Mouse (Mus musculus): Measurements from ENCODE around the gene Apmap.

Apmap gene

GRCm38 (mm10) chr2:150608087-150608799 lies at the start of gene Apmap:
TSS of gene Apmap (minus strand) at chr2:150608567.
- peak; percentile 95 for DNase-seq

- DNase-seq = no peak
Measured at GRCm38 (mm10) chr2:150656975-150657768, 48.8 kb upstream of the Apmap start.

GRCm38 (mm10) chr2:150656112-150656511 lies 47.7 kb upstream of the Apmap start:
- DNase-seq = no peak

DNA sequence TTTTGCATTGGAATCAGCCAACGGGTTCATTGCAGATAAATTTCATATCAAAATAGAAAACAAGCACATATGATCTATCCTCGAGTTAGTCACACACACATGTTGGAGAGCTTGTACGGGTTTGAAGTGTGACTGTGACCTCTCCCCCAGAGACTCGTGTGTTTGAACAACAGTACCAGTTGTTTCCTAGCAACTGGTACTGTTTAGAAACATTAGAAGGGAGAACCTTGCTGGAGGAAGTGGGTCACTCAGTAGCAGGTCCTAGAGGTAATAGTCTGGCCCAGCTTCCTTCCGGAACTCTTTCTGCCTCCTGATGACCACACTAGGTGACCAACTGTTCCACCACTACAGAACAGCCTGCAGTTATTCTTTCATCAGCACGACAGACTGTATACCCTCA lies 46.9 kb upstream of the Apmap start:
- no peak for DNase-seq

GRCm38 (mm10) chr2:150654814-150655213 lies 46.4 kb upstream of the Apmap start:
- DNase-seq = no peak

DNA sequence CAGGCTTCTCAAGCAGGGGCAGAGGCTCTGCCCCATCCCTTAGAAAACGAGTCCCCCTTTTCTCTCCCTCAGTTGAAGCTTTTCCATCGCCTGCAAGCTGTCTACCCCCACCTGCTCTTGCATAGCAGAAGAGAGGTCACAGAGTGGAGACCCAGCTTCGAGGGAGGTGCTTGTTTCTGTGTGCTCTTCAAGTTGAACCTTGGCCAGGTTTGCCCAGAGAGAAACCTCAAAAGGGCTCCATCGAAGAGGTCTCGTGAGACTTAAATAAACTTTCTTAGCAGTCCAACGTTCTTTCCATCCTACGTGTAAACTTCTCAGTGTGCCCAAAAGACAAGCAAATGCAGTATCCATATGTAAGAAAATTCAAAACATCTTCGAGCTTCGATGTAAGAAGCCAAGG lies 43.0 kb upstream of the Apmap start:
- no peak for DNase-seq

GRCm38 (mm10) chr2:150650511-150651074 lies 42.2 kb upstream of the Apmap start:
- DNase-seq = no peak

DNA sequence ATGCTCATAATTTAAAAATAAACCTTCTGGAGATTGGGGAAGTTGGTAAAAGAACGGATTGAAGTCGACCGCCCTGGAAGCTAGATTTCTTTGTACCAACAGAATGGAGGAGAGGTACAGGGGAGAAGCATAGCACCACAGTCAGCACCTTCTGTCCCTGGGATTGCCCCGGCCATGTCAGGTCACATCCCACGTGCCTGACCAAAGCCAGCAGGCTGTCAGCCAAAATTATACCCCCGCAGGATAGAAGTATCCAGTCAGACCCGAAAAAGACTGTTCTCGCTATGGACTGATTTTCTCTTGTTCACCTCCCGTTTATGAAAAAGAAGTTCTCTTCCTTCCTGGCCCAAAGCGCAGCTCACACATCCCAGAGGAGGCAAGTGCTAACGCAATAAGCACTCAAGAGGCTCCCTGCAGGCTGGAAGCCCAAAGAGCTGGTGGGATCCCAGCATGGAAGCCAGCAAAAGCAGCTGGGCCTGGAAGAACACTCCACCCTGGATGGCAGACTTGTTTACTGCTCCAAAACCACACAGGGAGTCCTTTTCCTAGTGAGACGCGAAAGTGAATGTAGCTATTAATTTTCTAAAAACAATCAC lies 40.0 kb upstream of the Apmap start:
- DNase-seq = peak; percentile 10

- no peak for DNase-seq
Measured at GRCm38 (mm10) chr2:150647681-150648299, 39.4 kb upstream of the Apmap start.

DNA sequence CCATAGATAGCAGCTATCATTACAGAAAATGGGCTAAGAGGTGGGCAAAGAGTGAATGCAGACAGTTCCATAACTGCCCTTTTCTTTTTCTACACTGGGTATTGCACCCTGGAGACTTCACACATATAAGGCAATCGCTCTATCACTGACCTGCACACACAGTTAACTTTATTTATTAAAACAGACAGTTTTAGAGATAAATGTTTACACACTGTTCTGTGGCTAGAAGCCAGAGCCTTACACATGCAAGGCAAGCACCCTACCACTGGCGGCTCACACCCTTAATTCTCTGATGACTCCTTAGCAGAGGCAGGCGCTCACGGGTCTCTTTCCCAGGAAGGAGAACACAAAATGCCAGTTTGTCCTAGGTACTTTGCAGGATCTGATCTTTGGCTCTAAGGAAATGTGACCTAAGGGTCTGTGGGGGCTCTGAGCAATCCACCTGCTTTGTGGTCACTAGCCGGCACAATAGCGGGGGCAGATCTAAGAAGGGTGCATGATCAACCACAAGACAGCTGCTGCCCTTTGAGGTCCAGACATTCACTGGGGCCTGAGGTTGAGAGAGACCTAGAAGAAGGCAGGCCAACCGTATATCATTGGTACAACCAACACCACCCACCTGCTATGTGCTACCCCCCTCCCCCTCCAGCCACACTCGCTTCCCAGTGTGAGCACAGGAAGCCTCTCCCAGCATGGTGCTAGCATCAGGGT lies 38.2 kb upstream of the Apmap start:
- DNase-seq = no peak

GRCm38 (mm10) chr2:150645225-150645624 lies 36.9 kb upstream of the Apmap start:
- no peak for DNase-seq

GRCm38 (mm10) chr2:150643726-150644415 lies 35.5 kb upstream of the Apmap start:
- peak; percentile 46 for DNase-seq

GRCm38 (mm10) chr2:150643166-150643565 lies 34.8 kb upstream of the Apmap start:
- DNase-seq = no peak

- no peak for DNase-seq
Measured at GRCm38 (mm10) chr2:150638370-150638733, 30.0 kb upstream of the Apmap start.

GRCm38 (mm10) chr2:150637702-150638369 lies 29.5 kb upstream of the Apmap start:
- no peak for DNase-seq

DNA sequence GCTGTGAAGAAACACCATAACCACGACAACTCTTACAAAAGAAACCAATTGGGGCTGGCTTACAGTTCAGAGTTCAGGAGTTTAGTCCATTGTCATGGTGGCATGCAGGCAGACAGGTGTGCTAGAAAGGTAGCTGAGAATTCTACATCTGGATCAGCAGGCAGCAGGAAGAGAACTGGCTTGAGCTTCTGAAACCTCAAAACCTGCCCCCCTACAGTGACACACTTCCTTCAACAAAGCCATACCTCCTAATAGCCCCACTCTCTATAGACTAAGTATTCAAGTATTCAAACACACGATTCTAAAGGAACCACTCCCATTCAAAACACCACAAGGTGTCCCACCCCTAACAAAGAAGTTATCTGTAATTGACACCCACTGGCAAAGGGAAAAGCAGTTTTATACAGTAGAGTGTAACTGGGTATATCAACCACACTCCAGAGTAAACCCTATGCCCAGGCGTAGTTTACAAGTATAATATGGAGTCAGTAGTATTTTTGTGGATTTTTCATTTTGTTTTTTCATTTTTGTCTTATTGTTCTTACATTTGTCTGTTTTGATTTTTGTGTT lies 27.6 kb upstream of the Apmap start:
- no peak for DNase-seq

- no peak for DNase-seq
Measured at GRCm38 (mm10) chr2:150629255-150629654, 20.9 kb upstream of the Apmap start.

GRCm38 (mm10) chr2:150627140-150627539 lies 18.8 kb upstream of the Apmap start:
- no peak for DNase-seq

- no peak for DNase-seq
Measured at GRCm38 (mm10) chr2:150624926-150625325, 16.6 kb upstream of the Apmap start.

- no peak for DNase-seq
Measured at GRCm38 (mm10) chr2:150623957-150624356, 15.6 kb upstream of the Apmap start.

DNA sequence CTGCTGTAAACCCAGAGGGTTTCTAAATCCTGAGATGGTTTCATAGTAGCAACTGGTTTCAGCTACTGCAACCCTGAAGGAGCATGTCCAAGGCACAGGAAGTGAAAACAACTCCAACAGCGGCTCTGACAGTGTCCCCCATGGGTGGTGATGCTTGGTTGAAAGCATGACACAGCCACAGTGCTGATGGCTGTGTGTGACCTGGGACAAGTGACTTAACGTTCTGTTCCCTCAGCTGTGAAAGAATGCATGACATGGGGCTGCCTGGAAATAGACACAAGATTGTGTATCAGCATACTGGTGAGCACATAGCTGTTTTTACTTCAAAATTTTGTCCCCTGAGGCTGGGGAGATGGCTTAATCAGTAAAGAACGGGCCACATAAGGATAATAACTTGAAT lies 13.3 kb upstream of the Apmap start:
- no peak for DNase-seq

Data from cerebellum, adult 11-12 months (tissue).